ENCODE assay signal across 27 mouse cellular contexts in the genomic region with DNA sequence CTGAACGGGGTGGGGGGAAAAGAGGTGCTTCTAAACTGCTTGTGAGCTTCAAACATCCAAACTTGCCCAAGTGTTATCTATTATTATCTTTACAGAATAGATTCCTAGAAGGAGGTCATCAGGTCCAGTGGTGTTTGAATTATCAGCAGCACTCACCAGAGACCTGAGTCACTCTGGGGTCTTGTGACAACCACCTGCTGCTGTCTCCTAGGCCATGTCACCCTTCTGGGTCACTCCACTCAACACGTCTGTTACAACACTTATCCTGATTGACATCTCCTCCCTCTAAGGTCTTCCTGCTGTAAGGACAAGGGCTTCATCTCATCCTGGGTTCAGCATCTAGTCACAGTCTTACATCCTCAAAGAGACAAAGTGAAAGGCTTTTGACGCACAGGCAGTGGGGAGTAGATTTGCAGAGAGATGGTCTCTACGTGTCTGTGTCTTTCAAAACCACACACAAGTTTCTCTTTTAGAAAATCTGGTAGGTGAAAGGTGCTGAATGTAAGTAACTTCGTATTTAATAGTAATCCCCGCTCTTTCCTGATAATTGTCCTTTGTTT. TPM values are rescaled to one million over a fixed set of nuclear protein-coding genes. Genes with fewer than 3 reads are reported as not detected.
DNase-seq lines count a peak whose midpoint lies in the region; ATAC-seq lines count a peak whose summit lies in the region.
"Had no signal": no experiment of that assay in that cellular context is flagged by ENCODE, and none has a peak within 500 bp of the region (broad histone marks: within the 10 kb centered on the region; RNA-seq: fewer than 3 reads in every experiment).

No protein-coding gene starts in this region.

- 87% methylated on average over 6 of the region's 6 CpGs for WGBS in intestine, embryonic 14.5 days
- 88% methylated on average over 6 of the region's 6 CpGs for WGBS in intestine, embryonic 15.5 days
- WGBS in midbrain, embryonic 16.5 days, result 69% methylated on average over 6 of the region's 6 CpGs

- no peak overlapping the region for H3K4me2 ChIP-seq in intestine, embryonic 14.5 days (ENCODE audit: low read length)
- H3K4me2 ChIP-seq in intestine, embryonic 15.5 days (replicated peaks), result no peak overlapping the region
- H3K4me2 ChIP-seq in midbrain, embryonic 16.5 days (ENCODE audit: low read length), result no peak overlapping the region
- H3K4me2 ChIP-seq: heart, embryonic 12.5 days; heart, embryonic 15.5 days; hindbrain, embryonic 14.5 days had no signal

- H3K36me3 ChIP-seq in intestine, embryonic 14.5 days (ENCODE audit: control insufficient read depth, insufficient read depth, low read length), result peaks cover 17% of the 10 kb centered on the region
- no peaks in the 10 kb centered on the region for H3K36me3 ChIP-seq in intestine, embryonic 15.5 days
- no peaks in the 10 kb centered on the region for H3K36me3 ChIP-seq in midbrain, embryonic 16.5 days (ENCODE audit: control insufficient read depth, insufficient read depth, low read length)
- H3K36me3 ChIP-seq: heart, embryonic 15.5 days had no signal

- H3K27ac ChIP-seq in intestine, embryonic 14.5 days (ENCODE audit: low read depth), result no peak overlapping the region
- H3K27ac ChIP-seq in intestine, embryonic 15.5 days, result no peak overlapping the region
- H3K27ac ChIP-seq in midbrain, embryonic 16.5 days (ENCODE audit: low read length), result no peak overlapping the region
- H3K27ac ChIP-seq: gastrocnemius, adult 2 months; heart, embryonic 15.5 days; hindbrain, embryonic 14.5 days; hindbrain, postnatal 0 days had no signal

- no peak overlapping the region for H3K9ac ChIP-seq in intestine, embryonic 14.5 days (ENCODE audit: low read length)
- H3K9ac ChIP-seq in intestine, embryonic 15.5 days, result no peak overlapping the region
- no peak overlapping the region for H3K9ac ChIP-seq in midbrain, embryonic 16.5 days (ENCODE audit: low read depth, low read length)
- H3K9ac ChIP-seq: forebrain, postnatal 0 days; heart, embryonic 12.5 days; heart, embryonic 15.5 days; hindbrain, embryonic 14.5 days had no signal

- peak; percentile 44 for DNase-seq in intestine, embryonic 14.5 days (ENCODE audit: low spot score)
- peak; percentile 31 for DNase-seq in CD4-positive helper T cell, adult 2 months (ENCODE audit: low read depth, low spot score)
- peak; percentile 54 for DNase-seq in naive thymus-derived CD4-positive, alpha-beta T cell, adult 2 months (ENCODE audit: low read depth)
- no peak for DNase-seq in right cerebral cortex, postnatal 10 days (ENCODE audit: low spot score in 2 of 2)
- DNase-seq: adrenal gland, adult 2 months; adrenal gland, postnatal 14 days; cerebellum, adult 11 months; cerebellum, adult 2 months; cerebellum, adult 9-11 months; cerebellum, postnatal 25 days; forebrain, postnatal 0 days; gastrocnemius, adult 2 months; gastrocnemius, postnatal 14 days; heart, adult 11 months; heart, postnatal 10 days; heart, postnatal 4 days had no signal

- H3K4me1 ChIP-seq in intestine, embryonic 14.5 days (replicated peaks; ENCODE audit: control insufficient read depth, insufficient read depth, low read length), result no peaks in the 10 kb centered on the region
- H3K4me1 ChIP-seq in intestine, embryonic 15.5 days (replicated peaks), result no peaks in the 10 kb centered on the region
- H3K4me1 ChIP-seq in midbrain, embryonic 16.5 days (ENCODE audit: control insufficient read depth, insufficient read depth, low read length), result no peaks in the 10 kb centered on the region

- no peaks in the 10 kb centered on the region for H3K9me3 ChIP-seq in intestine, embryonic 14.5 days (ENCODE audit: control insufficient read depth, low read length)
- H3K9me3 ChIP-seq in intestine, embryonic 15.5 days, result no peaks in the 10 kb centered on the region
- H3K9me3 ChIP-seq in midbrain, embryonic 16.5 days (replicated peaks; ENCODE audit: control insufficient read depth, low read length, poor library complexity, severe bottlenecking), result no peaks in the 10 kb centered on the region
- H3K9me3 ChIP-seq: heart, embryonic 12.5 days; heart, embryonic 15.5 days had no signal

- H3K27me3 ChIP-seq in intestine, embryonic 14.5 days (replicated peaks; ENCODE audit: control insufficient read depth, insufficient read depth, low read length), result no peaks in the 10 kb centered on the region
- H3K27me3 ChIP-seq in intestine, embryonic 15.5 days (replicated peaks), result no peaks in the 10 kb centered on the region
- no peaks in the 10 kb centered on the region for H3K27me3 ChIP-seq in midbrain, embryonic 16.5 days (ENCODE audit: control insufficient read depth, insufficient read depth, low read depth, low read length)
- H3K27me3 ChIP-seq: CH12.LX; heart, embryonic 12.5 days; heart, embryonic 15.5 days had no signal

- ATAC-seq in intestine, embryonic 14.5 days (replicated peaks; ENCODE audit: low FRiP score, low TSS enrichment, low read depth), result no peak
- ATAC-seq in intestine, embryonic 15.5 days, result no peak
- ATAC-seq in CD4-positive, CD25-positive, alpha-beta regulatory T cell, adult 4 months, result peak; percentile 51
- no peak for ATAC-seq in midbrain, embryonic 16.5 days
- ATAC-seq in erythroid progenitor cell, adult 5-6 weeks (replicated peaks; ENCODE audit: low FRiP score, poor library complexity, severe bottlenecking), result no peak
- ATAC-seq: forebrain, embryonic 14.5 days; forebrain, postnatal 0 days; hindbrain, postnatal 0 days; intestine, embryonic 16.5 days had no signal

- no peak overlapping the region for H3K4me3 ChIP-seq in intestine, embryonic 14.5 days (ENCODE audit: low read depth, low read length)
- no peak overlapping the region for H3K4me3 ChIP-seq in intestine, embryonic 15.5 days (replicated peaks)
- H3K4me3 ChIP-seq in midbrain, embryonic 16.5 days (ENCODE audit: low read depth, low read length), result no peak overlapping the region
- H3K4me3 ChIP-seq: gastrocnemius, adult 2 months; heart, embryonic 12.5 days; heart, embryonic 15.5 days had no signal

RNA-seq across cellular contexts. Expression of a gene that starts 21.9 kb away (rescaled TPM):
- polyA plus RNA-seq in intestine, embryonic 14.5 days (2014; fragmentation: Nextera tagmentation; extraction: Ambion mirVana), result 19.9 and 20.0 TPM in 2 replicates
- polyA plus RNA-seq in intestine, embryonic 15.5 days (2015; fragmentation: Nextera tagmentation; extraction: Ambion mirVana), result 17.6 and 18.4 TPM in 2 replicates
- polyA plus RNA-seq in CD4-positive, CD25-positive, alpha-beta regulatory T cell, adult 4 months (2017; shearing (Covaris generic)), result 10 to 100 TPM; 35.1 to 36.3 TPM
- polyA plus RNA-seq in midbrain, embryonic 16.5 days (2015; fragmentation: Nextera tagmentation; extraction: Ambion mirVana), result 16.1 TPM in 2 replicates
- total RNA-seq in erythroid progenitor cell, adult 5-6 weeks (2015; ENCODE audit: low replicate concordance), result 18.0 and 28.8 TPM in 2 replicates
- 12.9 and 24.9 TPM in 2 replicates for total RNA-seq in erythroid progenitor cell, adult 5-6 weeks (2017; ENCODE audit: low replicate concordance)

RNA-seq across cellular contexts. Expression of a gene that starts 22.9 kb away (rescaled TPM):
- 18.5 and 18.6 TPM in 2 replicates for polyA plus RNA-seq in intestine, embryonic 14.5 days (2014; fragmentation: Nextera tagmentation; extraction: Ambion mirVana)
- polyA plus RNA-seq in intestine, embryonic 15.5 days (2015; fragmentation: Nextera tagmentation; extraction: Ambion mirVana), result 12.0 and 13.2 TPM in 2 replicates
- 1 to 10 TPM; 2.2 to 5.6 TPM for polyA plus RNA-seq in CD4-positive, CD25-positive, alpha-beta regulatory T cell, adult 4 months (2017; shearing (Covaris generic))
- 30.7 and 32.0 TPM in 2 replicates for polyA plus RNA-seq in midbrain, embryonic 16.5 days (2015; fragmentation: Nextera tagmentation; extraction: Ambion mirVana)
- total RNA-seq in erythroid progenitor cell, adult 5-6 weeks (2015; ENCODE audit: low replicate concordance), result 4.6 and 9.4 TPM in 2 replicates
- 8.1 and 11.3 TPM in 2 replicates for total RNA-seq in erythroid progenitor cell, adult 5-6 weeks (2017; ENCODE audit: low replicate concordance)

Comparison
In these comparisons a context has a peak if more than half of its experiments do, and no peak if none do; other contexts are left out.
1. DNase-seq: peak in intestine, embryonic 14.5 days (single experiment), CD4-positive helper T cell, adult 2 months (single experiment) and naive thymus-derived CD4-positive, alpha-beta T cell, adult 2 months (single experiment); none in right cerebral cortex, postnatal 10 days (0 of 2).